Mouse (Mus musculus) neural tube, embryonic 10.5 days (tissue): Measurements from ENCODE around the gene Ahsg.
"Not testable (repeated sequence)": the region's sequence is repeated elsewhere in the genome, so short reads cannot be mapped to it uniquely, and the experiment has no call there.

Source experiments
- DNase-seq: peaks from one replicate; pipeline ENCODE4 v3.0.0-alpha.2; 2017; ENCODE audit warnings: low spot score; ENCODE audit errors: extremely low spot score

Gene Ahsg

GRCm38 (mm10) chr16:22938541-22938940 lies 47.5 kb downstream of the Ahsg start:
- DNase-seq: no peak

GRCm38 (mm10) chr16:22939120-22939695 lies 48.1 kb downstream of the Ahsg start:
- DNase-seq: no peak

GRCm38 (mm10) chr16:22941825-22942476 lies 50.9 kb downstream of the Ahsg start:
- not testable (repeated sequence) for DNase-seq

- DNase-seq: no peak
Observed at GRCm38 (mm10) chr16:22947371-22947770, 56.3 kb downstream of the Ahsg start.
